ENCODE assay signal across 21 mouse cellular contexts in the genomic region with DNA sequence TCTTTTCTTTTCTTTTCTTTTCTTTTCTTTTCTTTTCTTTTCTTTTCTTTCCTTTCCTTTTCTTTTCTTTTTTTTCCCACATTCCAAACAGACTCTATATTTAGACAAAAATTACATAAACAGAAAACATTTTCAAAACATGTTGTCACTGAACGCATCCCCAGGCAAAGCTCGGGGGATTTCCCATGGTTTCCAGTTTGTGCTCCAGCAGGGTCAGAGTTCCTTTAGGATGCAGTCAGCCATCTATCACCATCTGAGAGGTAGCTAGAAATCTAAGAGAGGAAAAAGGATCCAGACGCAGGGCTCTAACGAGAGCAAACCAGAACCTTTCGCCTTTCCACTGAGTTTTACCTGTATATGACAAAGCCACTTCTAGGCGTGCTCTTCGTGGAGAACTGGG. TPM values are rescaled to one million over a fixed set of nuclear protein-coding genes. Genes with fewer than 3 reads are reported as not detected.
DNase-seq lines count a peak whose midpoint lies in the region; ATAC-seq and TF ChIP-seq lines count a peak whose summit lies in the region.
"Had no signal": no experiment of that assay in that cellular context is flagged by ENCODE, and none has a peak within 500 bp of the region (broad histone marks: within the 10 kb centered on the region; RNA-seq: fewer than 3 reads in every experiment).

No protein-coding gene starts in this region.

- TF ChIP-seq POLR2A in heart, adult 2 months (IDR thresholded peaks at IDR 0.05; ENCODE audit: insufficient read depth, low read depth, low read length) = no peak

- peak; percentile 22 for DNase-seq in gastrocnemius, postnatal 25 days
- DNase-seq in gastrocnemius, adult 8-10 months (ENCODE audit: low spot score in 2 of 2) = no peak
- peak in 1 of 2 experiments; percentile 18 for DNase-seq in heart, adult 2 months
- no peak for DNase-seq in heart, postnatal 10 days
- DNase-seq in NIH3T3 (ENCODE audit: low read depth) = peak; percentile 4
- no peak for DNase-seq in hindbrain, embryonic 14.5 days (ENCODE audit: low spot score)
- DNase-seq: adrenal gland, adult 8-10 months; adrenal gland, postnatal 25 days; B cell, adult 2 months; cerebellum, adult 18-20 months; cerebellum, adult 9-10 months; kidney, adult 11 months had no signal

- peak overlapping the region; percentile 29 for H3K27ac ChIP-seq in heart, adult 2 months
- H3K27ac ChIP-seq in brown adipose tissue, adult 24 weeks (replicated peaks; ENCODE audit: low read depth, low read length) = peak overlapping the region; percentile 81
- no peak overlapping the region for H3K27ac ChIP-seq in hindbrain, embryonic 14.5 days
- H3K27ac ChIP-seq: forebrain, embryonic 10.5 days; forebrain, embryonic 13.5 days; heart, embryonic 13.5 days; hindbrain, embryonic 12.5 days; intestine, embryonic 15.5 days had no signal

- H3K4me3 ChIP-seq in heart, adult 2 months = no peak overlapping the region
- no peak overlapping the region for H3K4me3 ChIP-seq in brown adipose tissue, adult 24 weeks (ENCODE audit: insufficient read depth, low read depth, low read length)
- no peak overlapping the region for H3K4me3 ChIP-seq in hindbrain, embryonic 14.5 days (replicated peaks; ENCODE audit: low read length)
- H3K4me3 ChIP-seq: forebrain, embryonic 10.5 days; forebrain, embryonic 13.5 days; heart, embryonic 13.5 days; hindbrain, embryonic 12.5 days; intestine, embryonic 15.5 days had no signal

- TF ChIP-seq CTCF in heart, adult 2 months (IDR thresholded peaks at IDR 0.05) = no peak

- no peaks in the 10 kb centered on the region for H3K27me3 ChIP-seq in heart, adult 2 months (ENCODE audit: control insufficient read depth, insufficient read depth, low read length)
- no peaks in the 10 kb centered on the region for H3K27me3 ChIP-seq in hindbrain, embryonic 14.5 days (ENCODE audit: control insufficient read depth, insufficient read depth, low read length)
- H3K27me3 ChIP-seq: forebrain, embryonic 13.5 days; heart, embryonic 13.5 days; hindbrain, embryonic 12.5 days; intestine, embryonic 15.5 days had no signal

- intact Hi-C loops in heart, adult 2 months (cut with DNase I) = no loop called here
- intact Hi-C loops in heart, postnatal 10 days (cut with DNase I) = no loop called here

- H3K9ac ChIP-seq in heart, adult 2 months (ENCODE audit: low read depth, low read length) = no peak overlapping the region
- no peak overlapping the region for H3K9ac ChIP-seq in hindbrain, embryonic 14.5 days
- H3K9ac ChIP-seq: forebrain, embryonic 13.5 days; heart, embryonic 13.5 days; hindbrain, embryonic 12.5 days; intestine, embryonic 15.5 days had no signal

- H3K4me2 ChIP-seq in hindbrain, embryonic 14.5 days (replicated peaks) = no peak overlapping the region
- H3K4me2 ChIP-seq: forebrain, embryonic 13.5 days; heart, embryonic 13.5 days; hindbrain, embryonic 12.5 days; intestine, embryonic 15.5 days had no signal

- H3K9me3 ChIP-seq in hindbrain, embryonic 14.5 days (ENCODE audit: control insufficient read depth, low read length) = no peaks in the 10 kb centered on the region
- H3K9me3 ChIP-seq: G1E; intestine, embryonic 15.5 days had no signal

- no peak for TF ChIP-seq EP300 in heart, adult 2 months (IDR thresholded peaks at IDR 0.05; ENCODE audit: insufficient read depth, low read depth, low read length)

- ATAC-seq in hindbrain, embryonic 14.5 days (ENCODE audit: low FRiP score) = no peak
- ATAC-seq: forebrain, embryonic 13.5 days; forebrain, embryonic 16.5 days; hindbrain, embryonic 16.5 days; intestine, embryonic 15.5 days had no signal

- H3K79me2 ChIP-seq in heart, adult 2 months (replicated peaks; ENCODE audit: control insufficient read depth, insufficient read depth, low read length) = no peaks in the 10 kb centered on the region

- WGBS in heart, adult 2 months = 82% methylated on average over 7 of the region's 7 CpGs
- 93% methylated on average over 7 of the region's 7 CpGs for WGBS in hindbrain, embryonic 14.5 days

- H3K36me3 ChIP-seq in heart, adult 2 months (ENCODE audit: control insufficient read depth, insufficient read depth, low read length) = no peaks in the 10 kb centered on the region
- H3K36me3 ChIP-seq in hindbrain, embryonic 14.5 days (replicated peaks; ENCODE audit: control insufficient read depth, insufficient read depth) = no peaks in the 10 kb centered on the region
- H3K36me3 ChIP-seq: forebrain, embryonic 10.5 days; G1E; heart, embryonic 13.5 days; hindbrain, embryonic 12.5 days; intestine, embryonic 15.5 days had no signal

- no peaks in the 10 kb centered on the region for H3K4me1 ChIP-seq in heart, adult 2 months (ENCODE audit: control insufficient read depth, insufficient read depth, low read length)
- peaks cover 5% of the 10 kb centered on the region; the same call in 1 of the 2 replicates for H3K4me1 ChIP-seq in brown adipose tissue, adult 24 weeks (ENCODE audit: control insufficient read depth, insufficient read depth, insufficient read length, low read length)
- H3K4me1 ChIP-seq in hindbrain, embryonic 14.5 days (replicated peaks; ENCODE audit: control insufficient read depth, insufficient read depth, low read length) = no peaks in the 10 kb centered on the region
- H3K4me1 ChIP-seq: forebrain, embryonic 10.5 days; forebrain, embryonic 13.5 days; heart, embryonic 13.5 days; hindbrain, embryonic 12.5 days; intestine, embryonic 15.5 days had no signal

RNA-seq across cellular contexts. Expression of gene Snx18, which starts 52.0 kb away (rescaled TPM):
- 10 to 100 TPM in 1 of 2 experiments, 1 to 10 TPM in 1; 9.1 to 11.0 TPM for total RNA-seq in gastrocnemius, postnatal 25 days (2021)
- total RNA-seq in gastrocnemius, adult 8-10 months (2022) = 10 to 100 TPM in 1 of 4 experiments, 1 to 10 TPM in 3; 7.6 to 10.2 (median 8.0) TPM
- total RNA-seq in heart, adult 2 months (2021) = 10 to 100 TPM; 18.0 to 20.4 TPM
- 8.3 and 14.8 TPM in 2 replicates for polyA plus RNA-seq in heart, adult 2 months (2012; rRNA removed)
- 10 to 100 TPM; 32.7 to 33.7 TPM for total RNA-seq in heart, postnatal 10 days (2021)
- 13.1 and 14.5 TPM in 2 replicates for polyA plus RNA-seq in brown adipose tissue, adult 24 weeks (2012; ENCODE audit: insufficient read depth, insufficient read length, missing spikeins)
- polyA plus RNA-seq in hindbrain, embryonic 14.5 days (2014; fragmentation: Nextera tagmentation; extraction: Ambion mirVana) = 15.8 and 16.2 TPM in 2 replicates
- polyA plus RNA-seq: G1E had no signal

Comparison
In these comparisons a context has a peak if more than half of its experiments do, and no peak if none do; other contexts are left out.
1. DNase-seq: peak in gastrocnemius, postnatal 25 days (single experiment) and NIH3T3 (single experiment); none in gastrocnemius, adult 8-10 months (0 of 2), heart, postnatal 10 days (0 of 2) and hindbrain, embryonic 14.5 days (single experiment).